8 mouse cellular contexts compared by ENCODE assay signal in genomic region chr15:28025447-28026166, GRCm38 (mm10). TPM values are rescaled to one million over a fixed set of nuclear protein-coding genes. Genes with fewer than 3 reads are reported as not detected.
DNase-seq lines count a peak whose midpoint lies in the region; ATAC-seq and TF ChIP-seq lines count a peak whose summit lies in the region.

Gene Trio, minus strand, starts transcription at chr15:28025848.

- no peaks in the 10 kb centered on the region for H3K27me3 ChIP-seq in Patski
- no peaks in the 10 kb centered on the region for H3K27me3 ChIP-seq in hindbrain, embryonic 14.5 days (ENCODE audit: control insufficient read depth, insufficient read depth, low read length)

- peak; percentile 95 for ATAC-seq in Patski
- peak; percentile 94 for ATAC-seq in hindbrain, embryonic 14.5 days (ENCODE audit: low FRiP score)

- peaks cover 42% of the 10 kb centered on the region for H3K4me1 ChIP-seq in hindbrain, embryonic 14.5 days (replicated peaks; ENCODE audit: control insufficient read depth, insufficient read depth, low read length)

- H3K36me3 ChIP-seq in hindbrain, embryonic 14.5 days (replicated peaks; ENCODE audit: control insufficient read depth, insufficient read depth), result no peaks in the 10 kb centered on the region

- in situ Hi-C loops in Patski (cut with MboI; ENCODE audit: low pct_unique_long_range_greater_than_20kb), result loop anchor here (5.0 kb wide), 1 partner anchor 157 kb away; no protein-coding TSS in a partner anchor

- H3K27ac ChIP-seq in hindbrain, embryonic 14.5 days, result peak within 1 kb of the TSS; percentile 99

- no peaks in the 10 kb centered on the region for H3K9me3 ChIP-seq in hindbrain, embryonic 14.5 days (ENCODE audit: control insufficient read depth, low read length)

- peak; percentile 87 for DNase-seq in Patski (ENCODE audit: low read depth, low spot score)
- DNase-seq in cerebellum, adult 9-11 months, result peak; percentile 99
- peak; percentile 96 to 97 for DNase-seq in frontal cortex, postnatal 36 days (ENCODE audit: low spot score in 2 of 2)
- DNase-seq in hindbrain, embryonic 14.5 days (ENCODE audit: low spot score), result peak; percentile 98
- peak; percentile 94 to 99 for DNase-seq in layer of hippocampus, postnatal 25 days (ENCODE audit: extremely low spot score in 1 of 2, low spot score in 1 of 2)
- DNase-seq in lung, postnatal 14 days, result peak; percentile 98
- peak; percentile 98 for DNase-seq in ovary, postnatal 36 days (ENCODE audit: low spot score)
- DNase-seq in thymus, postnatal 14 days, result peak; percentile 91

- peak within 1 kb of the TSS; percentile 95 for H3K4me3 ChIP-seq in hindbrain, embryonic 14.5 days (replicated peaks; ENCODE audit: low read length)

- peak within 1 kb of the TSS; percentile 58 for H3K4me2 ChIP-seq in hindbrain, embryonic 14.5 days (replicated peaks)

- WGBS in hindbrain, embryonic 14.5 days, result under 1% methylated on average over 82 of the region's 94 CpGs

- peak within 1 kb of the TSS; percentile 99 for H3K9ac ChIP-seq in hindbrain, embryonic 14.5 days

- no peak for TF ChIP-seq CTCF in Patski (IDR thresholded peaks at IDR 0.05)

- CTCF ChIA-PET in Patski (lab: Charles Lee), result interaction anchor here (0.9 to 2.8 kb wide), 4 partner anchors 101 to 115 kb away, joined by 3 to 13 read pairs (median 4); no protein-coding TSS in a partner anchor

- POLR2A ChIA-PET in Patski (lab: Charles Lee), result interaction anchor here (0.6 to 1.9 kb wide), 8 partner anchors 17 to 121 kb away, joined by 3 to 9 read pairs (median 3); no protein-coding TSS in a partner anchor

RNA-seq across cellular contexts. Expression of gene Trio, which starts in this region (rescaled TPM):
- polyA plus RNA-seq in Patski (2021), result 103 TPM
- 53.9 and 59.2 TPM in 2 replicates for polyA plus RNA-seq in hindbrain, embryonic 14.5 days (2014; fragmentation: Nextera tagmentation; extraction: Ambion mirVana)
- 100 to 1,000 TPM; 251 to 305 TPM for total RNA-seq in layer of hippocampus, postnatal 25 days (2021)

Comparison
In these comparisons a context has a peak if more than half of its experiments do, and no peak if none do; other contexts are left out.
1. Peak in every context shown above with its lines: DNase-seq, ATAC-seq, H3K4me3 ChIP-seq and H3K27ac ChIP-seq.